Mouse (Mus musculus) CH12.LX (cell line): ENCODE measurements around the gene Zcwpw1.
A peak's percentile ranks its signal among the peaks of the same experiment; 100 is the strongest.

Experiments used
- CTCF ChIP-seq, 2 experiments: IDR thresholded peaks in 1 of 2; conservative IDR thresholded peaks in 1 of 2; 2 replicates each; pipeline ENCODE4 v1.5.1; 2011 to 2012; ENCODE audit warnings: low read depth in 2 of 2, low read length in 2 of 2, improper control_type of control experiment in 1 of 2, inconsistent platforms in 1 of 2, mild to moderate bottlenecking in 1 of 2, moderate library complexity in 1 of 2
- EP300 ChIP-seq: IDR thresholded peaks from 2 replicates; pipeline ENCODE4 v1.6.1; 2011; ENCODE audit warnings: low read length, improper control_type of control experiment
- HCFC1 ChIP-seq: IDR thresholded peaks from 2 replicates; pipeline ENCODE4 v1.6.1; 2012; ENCODE audit warnings: low read depth, mild to moderate bottlenecking, inconsistent platforms, low read length, improper control_type of control experiment
- KAT2A ChIP-seq: IDR thresholded peaks from 2 replicates; pipeline ENCODE4 v1.6.1; 2012; ENCODE audit warnings: low read length, improper control_type of control experiment, inconsistent platforms; ENCODE audit not compliant: insufficient replicate concordance
- MAZ ChIP-seq: IDR thresholded peaks from 2 replicates; pipeline ENCODE4 v1.6.1; 2012; ENCODE audit warnings: low read depth, mild to moderate bottlenecking, inconsistent platforms, low read length, improper control_type of control experiment, moderate library complexity
- TBP ChIP-seq: conservative IDR thresholded peaks from 2 replicates; pipeline ENCODE4 v1.6.1; 2011; ENCODE audit warnings: low read depth, low read length, improper control_type of control experiment
- USF2 ChIP-seq: conservative IDR thresholded peaks from 2 replicates; pipeline ENCODE4 v1.6.1; 2011; ENCODE audit warnings: low read depth, low read length, improper control_type of control experiment
- ZNF384 ChIP-seq: IDR thresholded peaks from 2 replicates; pipeline ENCODE4 v1.6.1; 2012; ENCODE audit warnings: low read depth, low read length, improper control_type of control experiment, inconsistent platforms

DNA sequence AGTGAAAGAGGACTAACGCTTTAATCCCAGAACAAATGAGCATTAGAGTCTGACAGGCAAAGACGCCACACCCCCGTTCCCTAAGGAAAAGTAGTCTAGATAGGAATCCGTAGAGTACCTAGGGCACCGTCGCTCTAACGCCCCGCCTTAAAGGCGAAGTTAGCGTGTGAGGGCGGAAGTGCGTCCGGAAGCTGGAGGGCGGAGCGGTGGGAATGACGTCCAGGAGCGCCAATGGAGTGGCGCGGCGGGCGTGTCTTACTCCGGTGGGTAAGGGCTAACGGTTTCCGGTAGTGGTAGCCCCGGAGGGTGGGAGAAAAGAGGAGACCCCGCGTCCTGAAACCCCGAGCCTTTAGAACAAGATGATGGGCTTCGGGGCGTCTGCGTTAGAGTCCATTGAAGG, 9.0 kb upstream of the Zcwpw1 start, which contains the start of gene Ppp1r35:
- TF ChIP-seq USF2 (no peak), MAZ (peak; percentile 50; the same call in 1 of the 2 replicates), TBP (no peak), KAT2A (peak; percentile 87; the same call in 1 of the 2 replicates), CTCF (conservative IDR thresholded peaks at IDR 0.05 in 1 of 2, IDR thresholded peaks at IDR 0.05 in 1 of 2; ENCODE audit: low read depth in 2 of 2, low read length in 2 of 2) (no peak), ZNF384 (no peak), EP300 (no peak), HCFC1 (peak; percentile 92)
